In genomic region chr5:93005229-93005814, GRCm38 (mm10) we compare ENCODE assay signal across 8 mouse cellular contexts. TPM values are rescaled to one million over a fixed set of nuclear protein-coding genes. Genes with fewer than 3 reads are reported as not detected.
DNase-seq lines count a peak whose midpoint lies in the region; ATAC-seq and TF ChIP-seq lines count a peak whose summit lies in the region.

No protein-coding gene starts in this region.

- peak overlapping the region; percentile 69 for H3K4me3 ChIP-seq in gastrocnemius, adult 2 months
- peak overlapping the region; percentile 5 for H3K4me3 ChIP-seq in hindbrain, embryonic 15.5 days
- H3K4me3 ChIP-seq in liver, adult 2 months (ENCODE audit: insufficient read depth, low read depth, low read length) = peak overlapping the region; percentile 65

- H3K9me3 ChIP-seq in hindbrain, embryonic 15.5 days = no peaks in the 10 kb centered on the region

- no peaks in the 10 kb centered on the region for H3K36me3 ChIP-seq in hindbrain, embryonic 15.5 days
- H3K36me3 ChIP-seq in liver, adult 2 months (ENCODE audit: control insufficient read depth, insufficient read depth, low read length) = no peaks in the 10 kb centered on the region

- H3K4me1 ChIP-seq in hindbrain, embryonic 15.5 days (replicated peaks) = peaks cover 9% of the 10 kb centered on the region
- peaks cover 11% of the 10 kb centered on the region for H3K4me1 ChIP-seq in liver, adult 2 months (ENCODE audit: control insufficient read depth, insufficient read depth, low read length)

- H3K4me2 ChIP-seq in hindbrain, embryonic 15.5 days = peak overlapping the region; percentile 50

- DNase-seq in ES-CJ7 (ENCODE audit: low read depth, low spot score) = peak; percentile 82
- DNase-seq in adrenal gland, postnatal 14 days = peak; percentile 70
- peak; percentile 59 for DNase-seq in gastrocnemius, adult 2 months
- DNase-seq in liver, adult 2 months (ENCODE audit: extremely low read depth, low read depth, low spot score) = peak; percentile 86
- peak; percentile 61 for DNase-seq in neural tube, embryonic 10.5 days (ENCODE audit: extremely low spot score, low spot score)
- peak; percentile 79 for DNase-seq in yolk sac, embryonic 10.5 days (ENCODE audit: low spot score)
- no peak for DNase-seq in urinary bladder, postnatal 10 days (ENCODE audit: low spot score)

- no peaks in the 10 kb centered on the region; the same call in 1 of the 2 replicates for H3K79me2 ChIP-seq in liver, adult 2 months (ENCODE audit: control insufficient read depth, insufficient read depth, low read length)

- intact Hi-C loops in gastrocnemius, adult 2 months (cut with DNase I) = no loop called here

- peak overlapping the region; percentile 76 for H3K27ac ChIP-seq in gastrocnemius, adult 2 months
- H3K27ac ChIP-seq in hindbrain, embryonic 15.5 days (replicated peaks) = no peak overlapping the region
- peak overlapping the region; percentile 80 for H3K27ac ChIP-seq in liver, adult 2 months (replicated peaks; ENCODE audit: insufficient read depth, low read depth, low read length)

- 10% methylated on average over 19 of the region's 20 CpGs for WGBS in hindbrain, embryonic 15.5 days
- 4% methylated on average over 20 of the region's 20 CpGs for WGBS in liver, adult 2 months

- no peak overlapping the region for H3K9ac ChIP-seq in hindbrain, embryonic 15.5 days
- peak overlapping the region; percentile 42 for H3K9ac ChIP-seq in liver, adult 2 months (ENCODE audit: low read depth, low read length)

- no peak for TF ChIP-seq CTCF in gastrocnemius, adult 2 months (IDR thresholded peaks at IDR 0.05)
- TF ChIP-seq CTCF in liver, adult 2 months (IDR thresholded peaks at IDR 0.05; ENCODE audit: low read depth, low read length) = no peak

- H3K27me3 ChIP-seq in hindbrain, embryonic 15.5 days = no peaks in the 10 kb centered on the region
- no peaks in the 10 kb centered on the region for H3K27me3 ChIP-seq in liver, adult 2 months (ENCODE audit: control insufficient read depth, insufficient read depth, low read length)

- TF ChIP-seq POLR2A in liver, adult 2 months (IDR thresholded peaks at IDR 0.05; ENCODE audit: extremely low read depth, insufficient read depth, low read length) = no peak

- ATAC-seq in hindbrain, embryonic 15.5 days (ENCODE audit: low FRiP score, low read depth) = peak; percentile 8; the same call in 1 of the 2 replicates

RNA-seq across cellular contexts. Expression of gene Sowahb, which starts 39.5 kb away (rescaled TPM):
- 0.78 TPM in 1 of 2 replicates, not detected in the other for total RNA-seq in adrenal gland, postnatal 14 days (2021)
- total RNA-seq in gastrocnemius, adult 2 months (2021) = not detected
- polyA plus RNA-seq in hindbrain, embryonic 15.5 days (2015; fragmentation: Nextera tagmentation; extraction: Ambion mirVana) = 0.07 TPM in 1 of 2 replicates, not detected in the other
- 1.2 and 1.6 TPM in 2 replicates for total RNA-seq in liver, adult 2 months (2014; rRNA removed)
- polyA plus RNA-seq in liver, adult 2 months (2012; rRNA removed) = 3.4 and 3.9 TPM in 2 replicates

Comparison
In these comparisons a context has a peak if more than half of its experiments do, and no peak if none do; other contexts are left out.
1. H3K4me3 ChIP-seq: peak in every context shown above with its lines; median percentile 69 in gastrocnemius, adult 2 months; 65 in liver, adult 2 months; 5 in hindbrain, embryonic 15.5 days.